Mouse (Mus musculus) NIH3T3 (cell line): ENCODE measurements around the gene Tssc4.

Experiments used
- DNase-seq: peaks from one replicate; pipeline ENCODE4 v3.0.0-alpha.2; 2012; ENCODE audit warnings: low read depth

Gene Tssc4

DNA sequence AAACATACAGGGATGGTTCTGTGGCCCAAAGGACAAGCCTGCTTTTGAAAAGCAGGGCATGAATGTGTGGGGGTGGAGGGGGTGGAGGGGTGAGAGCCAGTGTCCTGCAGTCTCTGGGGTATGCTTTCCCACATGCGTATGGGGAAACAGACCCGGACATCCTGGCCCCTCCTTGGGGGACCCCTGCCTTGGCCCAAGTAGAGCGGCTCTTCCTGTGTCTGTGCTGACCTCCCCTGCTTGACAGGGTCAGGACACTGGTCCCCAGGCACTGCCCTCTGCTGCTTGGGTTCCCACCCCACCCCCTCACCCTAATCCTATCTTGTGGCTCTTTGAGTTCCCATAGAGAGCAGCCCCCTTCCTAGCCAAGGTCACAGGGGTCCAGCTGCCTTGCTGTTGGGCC lies 40.6 kb downstream of the Tssc4 start:
- DNase-seq: no peak

DNA sequence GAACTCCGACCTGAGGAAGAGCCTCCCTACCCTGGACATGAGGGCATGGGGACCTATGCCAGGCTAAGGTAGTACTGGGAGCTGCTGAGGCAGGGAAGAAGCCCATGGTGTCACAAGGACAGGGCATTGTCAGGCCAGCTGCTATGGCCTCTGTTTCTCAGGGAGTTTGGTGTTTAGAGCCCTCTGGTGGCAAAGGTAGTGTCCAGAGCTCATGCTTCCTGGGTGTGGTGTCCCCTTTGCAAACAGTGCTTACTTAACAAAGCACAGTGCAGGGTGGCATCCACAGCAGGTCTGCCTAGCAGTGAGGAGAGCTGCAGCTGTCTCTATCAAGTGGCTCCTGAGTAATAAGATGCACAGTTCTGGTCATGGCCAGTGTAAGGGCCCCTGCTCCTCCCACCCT lies 41.8 kb downstream of the Tssc4 start:
- no peak for DNase-seq

DNA sequence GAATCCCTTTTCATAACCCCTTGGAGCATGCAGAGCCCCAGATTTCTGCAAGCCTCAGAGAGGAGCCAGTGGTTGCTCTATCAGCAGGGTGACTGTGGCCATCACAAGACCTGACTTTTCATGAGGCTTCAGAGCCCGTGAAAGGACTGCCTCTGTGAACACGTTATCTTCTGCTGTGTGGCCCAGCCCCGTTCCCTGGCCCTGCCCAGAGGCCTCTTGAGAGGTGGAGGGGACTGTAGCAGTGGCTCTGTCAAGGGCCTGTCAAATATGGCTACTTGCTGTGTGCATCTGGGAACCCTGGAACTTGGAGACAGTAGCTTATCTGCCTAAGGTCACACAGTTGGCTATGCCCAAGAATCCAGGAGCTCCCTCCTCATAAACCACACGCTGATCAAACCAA lies 42.7 kb downstream of the Tssc4 start:
- DNase-seq: no peak

DNA sequence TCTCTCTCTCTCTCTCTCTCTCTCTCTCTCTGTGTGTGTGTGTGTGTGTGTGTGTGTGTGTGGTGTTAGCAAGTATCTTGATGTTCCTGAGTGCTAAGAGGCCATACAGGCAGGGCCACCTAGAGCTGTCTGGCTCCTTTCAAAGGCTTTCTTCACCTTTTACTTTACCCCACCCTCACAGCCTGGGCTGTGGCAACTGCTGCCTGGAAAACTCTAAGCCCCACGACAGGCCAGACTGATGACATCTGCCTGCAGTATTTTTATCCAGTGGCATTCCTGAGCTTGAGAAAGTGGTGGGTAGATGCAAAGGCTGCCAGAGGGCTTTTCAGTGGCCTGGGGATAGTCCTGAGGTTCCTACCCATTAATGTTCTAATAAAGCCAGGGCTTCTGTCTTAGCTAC lies 43.3 kb downstream of the Tssc4 start:
- DNase-seq: no peak

DNA sequence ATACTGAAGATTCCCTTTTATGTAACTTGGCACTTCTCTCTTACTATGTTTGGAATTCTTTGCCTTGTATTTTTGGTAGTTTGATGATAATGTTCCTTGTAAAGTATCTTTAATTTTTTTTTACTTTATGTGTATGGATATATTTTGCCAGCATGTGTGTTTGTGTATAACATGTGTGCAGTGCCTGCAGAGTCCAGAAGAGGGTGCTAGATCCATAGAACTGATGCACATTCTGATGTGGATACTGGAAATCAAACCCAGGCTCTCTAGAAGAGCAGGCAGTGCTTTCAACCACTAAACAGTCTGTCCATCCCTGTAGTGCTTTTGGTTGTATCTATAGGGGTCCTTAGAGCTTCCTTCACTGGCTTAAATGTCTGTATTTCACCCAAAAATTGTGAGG lies 45.7 kb downstream of the Tssc4 start:
- DNase-seq: no peak

DNA sequence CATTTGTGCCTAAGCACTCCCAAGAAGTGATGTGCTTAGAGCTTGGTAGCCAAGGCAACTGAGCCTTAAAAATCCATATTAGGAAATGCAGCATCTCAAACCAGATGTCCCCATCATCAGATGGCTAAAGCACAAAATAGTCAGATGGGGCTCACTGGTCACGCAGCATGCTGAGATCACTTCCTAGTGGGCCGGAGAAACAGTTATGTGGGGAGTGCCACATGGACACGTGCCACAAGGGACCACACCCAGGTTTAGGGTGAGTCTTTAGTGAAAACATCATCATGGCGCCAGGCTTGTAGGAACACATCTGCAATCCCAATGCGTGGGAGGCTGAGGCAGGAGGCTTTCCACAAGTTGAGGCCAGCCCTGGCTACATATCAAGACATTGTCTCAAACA lies 47.5 kb downstream of the Tssc4 start:
- DNase-seq: no peak

DNA sequence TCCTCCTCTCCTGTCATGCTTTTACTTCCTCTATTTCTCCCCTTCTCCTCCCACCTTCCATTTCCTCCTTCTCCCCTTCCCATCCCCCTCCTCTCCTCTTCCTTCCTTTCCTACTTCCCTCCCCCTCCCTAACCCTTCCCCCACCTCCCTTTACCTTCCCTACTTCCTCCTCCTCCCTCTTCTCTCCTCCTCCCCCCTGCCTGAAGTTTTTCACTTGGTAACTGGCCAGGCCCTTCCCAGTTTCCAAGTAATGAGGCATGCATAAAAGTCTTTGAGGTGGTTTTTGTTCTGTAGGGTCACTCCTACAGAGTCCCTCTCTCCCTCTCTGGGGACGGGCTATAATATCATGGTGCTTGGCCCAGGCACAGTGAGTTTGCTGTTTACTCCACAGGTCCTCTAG lies 50.4 kb downstream of the Tssc4 start:
- no peak for DNase-seq

DNA sequence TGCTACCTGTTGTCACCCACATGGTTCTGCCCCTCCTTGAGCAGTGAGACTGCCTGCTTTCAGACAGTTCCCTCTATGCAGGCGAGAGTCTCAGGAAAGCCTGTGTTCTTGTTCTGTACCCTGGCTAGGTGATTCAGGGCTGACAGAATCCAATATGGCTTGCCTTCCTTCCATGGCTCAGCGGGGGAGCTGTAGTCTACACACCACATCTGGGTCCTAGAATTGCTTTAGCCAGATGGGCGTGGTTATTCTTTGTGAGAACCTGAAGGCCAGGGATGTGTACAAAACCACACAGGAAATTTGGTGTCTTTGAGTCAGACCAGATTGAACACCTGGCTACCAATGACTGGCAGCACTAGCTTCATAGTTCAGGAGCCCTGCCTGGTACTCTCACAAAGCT lies 50.8 kb downstream of the Tssc4 start:
- no peak for DNase-seq
